Mouse (Mus musculus) kidney, postnatal 10 days (tissue): ENCODE results near the gene Gm30191.
"Not testable (repeated sequence)": the region's sequence is repeated elsewhere in the genome, so short reads cannot be mapped to it uniquely, and the experiment has no call there.

Experiments used
- DNase-seq: peaks from one replicate; pipeline ENCODE4 v3.0.0; 2021; ENCODE audit warnings: mixed read lengths

Gm30191 gene

GRCm38 (mm10) chr4:134287575-134288025, 40.9 kb downstream of the Gm30191 start, which contains the start of gene Pdik1l:
Gene Pdik1l, minus strand, starts transcription at chr4:134287895.
- peak; percentile 85 for DNase-seq

GRCm38 (mm10) chr4:134288397-134289256, 41.9 kb downstream of the Gm30191 start:
- DNase-seq = peak; percentile 46

DNA sequence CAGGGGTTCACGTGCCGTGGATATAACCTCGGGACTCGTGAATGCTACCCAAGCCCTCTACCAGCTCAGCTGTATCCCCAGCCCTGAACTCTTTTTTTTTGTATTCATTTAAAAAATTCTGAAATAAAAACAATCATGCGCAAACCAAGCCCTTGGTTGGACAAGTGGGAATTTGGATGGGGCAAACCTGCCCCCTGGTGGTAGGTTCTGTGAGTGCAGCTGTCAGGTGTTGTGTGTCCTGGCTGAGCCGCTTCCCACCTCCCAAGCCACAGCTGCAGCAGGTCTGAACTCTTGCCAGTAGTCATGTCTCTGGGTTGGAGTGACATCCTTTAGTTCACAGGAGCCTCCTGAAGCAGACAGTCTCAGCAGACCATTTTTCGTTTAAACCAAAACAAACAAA, 45.3 kb downstream of the Gm30191 start:
- DNase-seq = peak; percentile 84

DNA sequence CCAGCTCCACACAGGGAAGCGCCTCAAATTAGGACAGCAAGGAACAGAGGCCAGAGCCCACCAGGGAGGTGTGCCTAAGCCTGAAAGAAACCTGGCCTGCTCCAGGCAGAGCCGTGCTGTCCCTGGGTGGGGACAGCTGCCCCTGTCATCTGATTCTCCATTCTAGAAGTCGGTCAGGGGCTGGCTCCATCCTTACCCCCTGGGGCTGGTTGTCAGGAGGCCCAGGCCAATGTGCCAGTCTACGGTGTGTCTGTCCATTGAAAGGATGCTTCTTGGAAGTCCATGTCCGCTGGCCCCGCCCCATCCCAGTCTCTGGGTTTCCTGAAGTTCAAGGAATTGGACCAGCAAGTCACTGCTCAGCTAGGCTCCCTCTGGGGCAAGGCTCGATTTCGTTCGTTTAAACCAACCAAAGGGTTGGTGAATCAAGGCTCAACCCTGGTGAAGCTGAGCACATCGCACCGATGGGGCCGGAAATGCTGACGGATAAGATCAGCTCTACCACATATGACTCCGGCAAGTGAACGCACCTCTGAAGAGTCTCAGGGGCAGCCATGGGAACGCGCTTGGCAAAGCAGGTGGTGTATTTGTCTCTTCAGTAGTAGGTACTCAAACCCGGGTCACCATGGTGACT, 46.4 kb downstream of the Gm30191 start:
- no peak for DNase-seq

DNA sequence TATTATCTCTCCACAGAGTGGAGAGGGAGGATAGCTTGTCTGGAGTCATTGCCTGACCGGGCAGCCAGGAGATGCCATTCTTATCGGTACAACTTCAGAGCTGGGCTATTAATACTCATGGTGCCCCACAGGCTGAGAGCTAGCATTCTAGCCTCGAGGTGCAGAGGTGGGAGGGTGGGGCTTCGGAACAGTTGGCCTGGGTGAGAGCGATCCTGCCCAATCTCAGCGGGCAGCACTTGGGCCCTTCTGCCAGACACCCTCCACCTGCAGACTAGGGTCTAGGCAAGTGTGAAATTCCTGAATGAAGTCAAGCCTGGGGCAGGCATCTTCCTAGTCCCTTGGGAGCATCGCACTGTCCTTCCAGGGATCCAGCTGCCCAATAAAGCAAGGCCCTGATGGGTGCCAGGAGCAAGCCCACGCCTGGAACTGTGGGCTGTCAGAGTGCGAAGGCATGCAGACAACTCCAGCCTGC, 47.0 kb downstream of the Gm30191 start:
- DNase-seq = no peak

DNA sequence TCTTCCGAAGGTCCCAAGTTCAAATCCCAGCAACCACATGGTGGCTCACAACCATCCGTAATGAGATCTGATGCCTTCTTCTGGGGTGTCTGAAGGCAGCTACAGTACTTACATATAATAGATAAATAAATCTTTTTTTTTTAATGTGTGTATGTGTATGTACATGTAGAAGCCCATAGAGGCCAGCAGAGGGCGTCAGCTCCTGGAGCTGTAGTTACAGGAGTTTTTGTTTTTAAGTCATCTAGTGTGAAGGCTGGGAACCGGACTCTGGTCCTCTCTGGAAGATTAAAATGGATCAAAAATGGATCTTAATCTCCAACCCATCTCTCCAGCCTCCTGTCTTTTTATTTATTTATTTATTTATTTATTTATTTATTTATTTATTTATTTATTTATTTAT, 49.4 kb downstream of the Gm30191 start:
- DNase-seq = not testable (repeated sequence)

- DNase-seq = no peak
These were observed 49.8 kb downstream of the Gm30191 start for GRCm38 (mm10) chr4:134296523-134296922.

DNA sequence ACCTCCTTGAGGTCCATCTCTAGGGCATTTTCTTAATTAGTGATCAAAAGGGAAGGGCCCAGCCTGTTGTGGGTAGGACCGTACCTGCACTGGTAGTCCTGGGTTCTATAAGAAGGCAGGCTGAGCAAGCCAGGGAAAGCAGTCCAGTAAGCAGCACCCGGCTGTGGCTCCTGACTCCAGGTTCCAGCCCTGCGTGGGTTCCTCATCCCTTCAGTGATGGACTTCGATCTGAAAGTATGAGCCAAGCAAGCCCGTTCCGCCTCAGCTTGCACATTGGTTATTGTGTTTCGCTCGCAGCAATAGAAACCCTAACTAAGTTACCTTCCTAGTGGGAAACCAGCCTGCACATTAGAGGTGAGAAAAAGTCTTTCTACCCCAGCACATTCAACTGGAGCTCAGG, 50.6 kb downstream of the Gm30191 start:
- DNase-seq = no peak

GRCm38 (mm10) chr4:134298626-134299497, 52.1 kb downstream of the Gm30191 start:
- no peak for DNase-seq

- DNase-seq = no peak
These were observed 52.7 kb downstream of the Gm30191 start for GRCm38 (mm10) chr4:134299498-134299810.
